Mouse (Mus musculus): ENCODE results near the gene Sorcs1.

GRCm38 (mm10) chr19:50378901-50379300, 299.5 kb downstream of the Sorcs1 start:
- TF ChIP-seq TAL1 (IDR thresholded peaks at IDR 0.05; ENCODE audit: low read length) (no peak), GATA1 (IDR thresholded peaks at IDR 0.05; ENCODE audit: low read length) (no peak)

All from erythroblast, embryonic 14.5 days (primary cell).